Mouse (Mus musculus) midbrain, embryonic 15.5 days (tissue): ENCODE results near the gene Figla. TPM values are rescaled to one million over a fixed set of nuclear protein-coding genes. Genes with fewer than 3 reads are reported as not detected.
"Not testable (repeated sequence)": the region's sequence is repeated elsewhere in the genome, so short reads cannot be mapped to it uniquely, and the experiment has no call there.

Experiments used
- ATAC-seq: fragments of 200-750 bp; cut with Nextera tagmentation; replicated peaks from 2 replicates; pipeline ENCODE4 v1.8.0; 2017; ENCODE audit warnings: moderate TSS enrichment
- H3K27ac ChIP-seq: fragments of 300-500 bp; sonication (generic); 2 replicates; pipeline ENCODE4 v1.5.1; 2015; ENCODE audit warnings: mild to moderate bottlenecking, inconsistent platforms
- H3K27me3 ChIP-seq: fragments of 300-500 bp; sonication (generic); replicated peaks from 2 replicates; pipeline ENCODE4 v1.6.1; 2015; ENCODE audit warnings: inconsistent platforms
- H3K36me3 ChIP-seq: fragments of 300-500 bp; sonication (generic); replicated peaks from 2 replicates; pipeline ENCODE4 v1.6.1; 2015; ENCODE audit warnings: inconsistent platforms
- H3K4me1 ChIP-seq: fragments of 300-500 bp; sonication (generic); 2 replicates; pipeline ENCODE4 v1.6.1; 2015; ENCODE audit warnings: inconsistent platforms
- H3K4me2 ChIP-seq: fragments of 300-500 bp; sonication (generic); 2 replicates; pipeline ENCODE4 v1.6.1; 2015; ENCODE audit warnings: inconsistent platforms, mild to moderate bottlenecking, moderate library complexity
- H3K4me3 ChIP-seq: fragments of 300-500 bp; sonication (generic); 2 replicates; pipeline ENCODE4 v1.5.1; 2015; ENCODE audit warnings: mild to moderate bottlenecking, inconsistent platforms
- H3K9ac ChIP-seq: fragments of 300-500 bp; sonication (generic); 2 replicates; pipeline ENCODE4 v1.6.1; 2015; ENCODE audit warnings: mild to moderate bottlenecking, inconsistent platforms
- H3K9me3 ChIP-seq: fragments of 300-500 bp; sonication (generic); 2 replicates; pipeline ENCODE4 v1.6.1; 2016; ENCODE audit warnings: inconsistent platforms
- WGBS: fragments of 180-500 bp; shearing (Covaris S2); methylation state at CpG from one replicate; pipeline ENCODE4 v1.1.7; 2015; ENCODE audit warnings: mixed read lengths; 5-methylcytosine and 5-hydroxymethylcytosine counted together
- polyA plus RNA-seq: library from polyadenylated mRNA; unstranded; fragments of >200 nt; fragmentation: Nextera tagmentation; extraction: Ambion mirVana; gene quantifications from 2 replicates; pipeline ENCODE4 v1.2.1, GENCODE M21; 2015

Gene Figla
- polyA plus RNA-seq: not detected in 2 replicates

DNA sequence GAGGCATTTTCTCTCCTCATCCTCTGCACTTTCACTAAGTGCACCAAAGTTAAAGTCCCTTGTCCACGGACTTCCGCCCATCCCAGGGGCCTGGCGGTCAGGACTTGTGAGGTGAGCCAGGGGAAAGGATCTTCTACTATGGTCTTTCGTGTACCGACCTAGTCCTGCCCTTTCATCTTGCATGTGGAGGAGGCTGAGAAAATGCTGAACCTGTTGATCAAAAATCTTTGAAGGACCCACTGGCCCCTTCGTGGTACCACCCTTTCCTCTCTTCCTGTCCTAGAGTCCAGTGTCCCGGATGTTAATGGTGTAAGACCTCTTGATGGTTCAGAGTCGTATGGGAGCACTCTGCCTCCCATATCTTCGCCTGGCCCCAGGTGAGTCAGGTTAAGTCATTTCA lies at the start of gene Figla:
Gene Figla (plus strand): TSS at position 301 of the 400 bp plus-strand sequence.
- no peak within 1 kb of the TSS for H3K27ac ChIP-seq
- H3K4me3 ChIP-seq: no peak within 1 kb of the TSS
- H3K36me3 ChIP-seq: no peaks in the 10 kb centered on the region
- no peak within 1 kb of the TSS for H3K9ac ChIP-seq
- ATAC-seq: no peak
- no peaks in the 10 kb centered on the region for H3K27me3 ChIP-seq
- no peaks in the 10 kb centered on the region for H3K4me1 ChIP-seq
- H3K9me3 ChIP-seq: no peaks in the 10 kb centered on the region
- WGBS: 90% methylated on average over 9 of the region's 9 CpGs
- no peak within 1 kb of the TSS for H3K4me2 ChIP-seq

DNA sequence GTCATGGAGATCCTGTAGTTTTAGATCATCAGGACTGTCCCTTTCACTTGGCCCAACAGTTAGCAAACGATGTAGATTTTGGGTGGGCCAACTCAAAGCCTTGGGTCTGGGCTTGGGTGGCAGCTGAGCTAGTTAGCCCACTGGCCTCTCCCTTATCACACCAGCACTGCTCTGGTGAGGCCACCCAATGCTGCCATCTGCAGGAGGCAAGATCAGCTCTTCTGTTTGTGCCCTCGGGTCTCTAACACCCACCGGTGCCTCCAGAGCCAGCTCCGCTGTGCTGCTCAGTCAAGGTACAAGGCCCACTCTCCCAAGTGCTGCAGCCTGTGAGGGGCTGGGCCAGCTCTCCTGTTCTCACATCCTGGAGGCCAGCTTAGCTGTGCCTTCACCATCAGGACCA lies 49.3 kb upstream of the Figla start:
- WGBS: 84% methylated on average over 4 of the region's 4 CpGs
- Histone ChIP-seq H3K4me1 (no peaks in the 10 kb centered on the region), H3K27ac (no peak overlapping the region), H3K9ac (no peak overlapping the region), H3K4me2 (no peak overlapping the region), H3K27me3 (no peaks in the 10 kb centered on the region), H3K9me3 (no peaks in the 10 kb centered on the region), H3K36me3 (no peaks in the 10 kb centered on the region), H3K4me3 (no peak overlapping the region)
- ATAC-seq: no peak

DNA sequence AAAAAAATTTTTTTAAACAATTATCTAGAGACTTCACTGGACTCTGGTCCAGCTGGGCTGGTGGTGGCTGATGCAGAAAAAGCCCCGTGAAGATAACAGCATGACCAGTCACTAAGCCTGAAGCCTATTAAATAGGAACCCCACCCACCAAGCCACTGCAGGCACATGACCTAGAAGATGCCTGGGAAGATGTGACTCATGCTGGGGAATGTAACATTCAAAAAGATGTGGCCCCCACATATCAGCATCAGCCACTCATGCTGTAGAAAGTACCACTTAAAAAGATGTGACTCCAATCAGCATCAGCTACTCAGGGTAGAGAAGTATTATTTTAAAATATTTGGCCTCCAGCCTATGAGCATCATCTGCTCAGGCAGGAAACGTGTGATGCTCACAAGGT lies 46.1 kb upstream of the Figla start:
- H3K9me3 ChIP-seq: no peaks in the 10 kb centered on the region
- H3K27ac ChIP-seq: no peak overlapping the region
- H3K4me3 ChIP-seq: no peak overlapping the region
- 70% methylated on average over 2 of the region's 2 CpGs for WGBS
- no peaks in the 10 kb centered on the region for H3K27me3 ChIP-seq
- no peak for ATAC-seq
- no peak overlapping the region for H3K9ac ChIP-seq
- H3K4me2 ChIP-seq: no peak overlapping the region
- H3K4me1 ChIP-seq: no peaks in the 10 kb centered on the region
- H3K36me3 ChIP-seq: no peaks in the 10 kb centered on the region

DNA sequence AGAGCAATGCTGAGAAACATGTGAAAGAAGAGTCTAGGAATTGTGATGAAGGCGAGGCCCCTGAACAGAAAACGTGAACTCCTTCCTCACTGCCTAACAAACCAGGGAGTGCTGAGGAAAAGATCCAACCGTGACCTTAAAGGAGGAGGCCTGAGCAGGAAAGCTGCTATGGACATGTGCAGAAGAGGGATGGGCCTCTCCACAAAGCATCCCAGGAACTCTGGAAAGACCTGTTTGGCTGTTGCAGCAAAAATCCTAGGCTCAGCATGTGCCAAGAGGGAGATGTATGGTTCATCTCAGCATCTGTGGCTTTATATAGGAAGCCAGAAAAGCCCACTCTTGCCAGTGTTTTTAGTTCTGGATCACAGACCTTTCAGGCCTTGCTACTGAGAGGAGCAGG lies 43.3 kb upstream of the Figla start:
- H3K4me2 ChIP-seq: no peak overlapping the region

DNA sequence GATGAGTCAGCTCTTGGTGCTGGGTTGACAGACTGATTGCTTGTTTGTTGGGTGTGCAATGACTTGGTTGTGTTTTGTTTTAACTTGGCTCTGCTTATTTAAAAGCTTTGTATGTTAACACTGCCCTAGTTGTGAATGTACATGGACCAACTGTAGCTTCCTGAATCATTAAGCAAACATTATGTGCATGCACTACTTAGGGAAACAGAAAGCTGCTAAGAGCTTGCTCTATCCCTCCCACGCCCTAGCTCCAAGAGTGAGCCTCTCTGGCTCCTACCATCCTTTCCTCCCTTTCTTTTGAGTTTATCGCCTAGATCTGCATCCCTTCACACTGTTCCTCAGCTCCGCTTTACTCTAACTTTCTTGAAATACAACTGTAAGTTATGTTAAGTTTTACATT lies 42.6 kb upstream of the Figla start:
- no peaks in the 10 kb centered on the region for H3K9me3 ChIP-seq
- H3K9ac ChIP-seq: no peak overlapping the region
- no peak overlapping the region for H3K4me2 ChIP-seq
- no peak overlapping the region for H3K27ac ChIP-seq
- H3K4me1 ChIP-seq: no peaks in the 10 kb centered on the region
- no peak for ATAC-seq
- H3K27me3 ChIP-seq: no peaks in the 10 kb centered on the region
- H3K36me3 ChIP-seq: no peaks in the 10 kb centered on the region
- no peak overlapping the region for H3K4me3 ChIP-seq
- WGBS: 93% methylated on average over 3 of the region's 3 CpGs

More for the DNA sequence above, 43.3 kb upstream of the Figla start:
- WGBS: 76% methylated on average over 3 of the region's 3 CpGs
- Histone ChIP-seq H3K4me3 (no peak overlapping the region), H3K27me3 (no peaks in the 10 kb centered on the region), H3K36me3 (no peaks in the 10 kb centered on the region), H3K9ac (no peak overlapping the region), H3K9me3 (no peaks in the 10 kb centered on the region), H3K27ac (no peak overlapping the region), H3K4me1 (no peaks in the 10 kb centered on the region)
- ATAC-seq: no peak

DNA sequence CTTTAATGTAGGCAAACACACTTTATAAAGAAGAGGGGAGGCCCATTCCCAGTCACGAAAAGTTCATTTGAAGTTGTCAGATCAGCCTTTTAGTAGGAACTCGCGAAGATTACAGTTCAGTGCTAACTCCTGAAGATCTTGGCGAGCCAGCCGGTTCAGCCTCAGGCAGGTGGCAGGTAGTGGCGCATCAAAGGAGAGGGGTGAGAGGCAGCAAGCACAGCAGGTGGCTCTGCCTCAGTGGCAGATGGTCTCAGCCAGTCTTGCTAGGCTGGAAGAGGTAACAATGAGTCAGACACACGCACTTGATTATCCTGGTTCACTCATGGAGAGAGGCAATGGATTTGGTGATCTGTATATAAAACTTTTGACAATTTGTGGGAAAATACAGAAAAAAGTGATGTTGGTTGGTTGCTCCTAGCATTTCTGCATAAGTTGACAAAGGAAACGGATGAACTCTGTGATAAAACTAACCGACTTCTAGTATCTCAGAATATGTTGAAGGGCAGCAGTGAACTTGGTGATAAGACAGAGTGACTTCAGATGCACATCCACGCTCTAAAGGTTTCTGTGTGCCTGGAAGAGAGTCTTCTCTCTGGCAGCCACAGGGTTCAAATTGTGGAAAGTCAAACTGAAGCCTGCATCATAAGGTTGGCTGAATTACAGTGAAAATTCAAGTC lies 40.9 kb upstream of the Figla start:
- Histone ChIP-seq H3K4me1 (no peaks in the 10 kb centered on the region), H3K9ac (no peak overlapping the region), H3K27me3 (no peaks in the 10 kb centered on the region), H3K4me2 (no peak overlapping the region), H3K27ac (no peak overlapping the region), H3K36me3 (no peaks in the 10 kb centered on the region), H3K9me3 (no peaks in the 10 kb centered on the region), H3K4me3 (no peak overlapping the region)
- ATAC-seq: no peak
- 70% methylated on average over 10 of the region's 10 CpGs for WGBS

DNA sequence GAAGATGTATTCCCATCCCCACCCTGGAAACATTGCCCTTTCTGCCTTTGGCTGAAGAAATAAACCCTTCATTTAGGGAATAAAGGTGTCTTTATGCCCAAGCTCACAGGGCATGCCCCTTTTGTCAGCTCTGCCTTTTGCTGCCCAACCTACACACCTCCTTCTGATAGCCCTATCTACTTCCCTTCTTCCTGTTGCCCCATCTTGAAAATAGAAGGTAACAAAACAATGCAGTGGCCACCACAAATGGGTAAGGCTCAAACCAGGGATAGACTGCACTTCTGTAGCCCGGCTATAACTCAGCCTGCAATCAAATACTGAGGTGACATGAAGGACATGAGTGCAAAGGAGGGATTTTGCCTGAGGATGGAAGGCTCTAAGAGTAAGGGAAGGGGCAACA lies 40.2 kb upstream of the Figla start:
- ATAC-seq: no peak
- no peaks in the 10 kb centered on the region for H3K4me1 ChIP-seq
- H3K9ac ChIP-seq: no peak overlapping the region
- H3K9me3 ChIP-seq: no peaks in the 10 kb centered on the region
- WGBS: 85% methylated on average over 1 of the region's 1 CpGs
- H3K27ac ChIP-seq: no peak overlapping the region
- H3K36me3 ChIP-seq: no peaks in the 10 kb centered on the region
- no peaks in the 10 kb centered on the region for H3K27me3 ChIP-seq
- no peak overlapping the region for H3K4me3 ChIP-seq
- no peak overlapping the region for H3K4me2 ChIP-seq

DNA sequence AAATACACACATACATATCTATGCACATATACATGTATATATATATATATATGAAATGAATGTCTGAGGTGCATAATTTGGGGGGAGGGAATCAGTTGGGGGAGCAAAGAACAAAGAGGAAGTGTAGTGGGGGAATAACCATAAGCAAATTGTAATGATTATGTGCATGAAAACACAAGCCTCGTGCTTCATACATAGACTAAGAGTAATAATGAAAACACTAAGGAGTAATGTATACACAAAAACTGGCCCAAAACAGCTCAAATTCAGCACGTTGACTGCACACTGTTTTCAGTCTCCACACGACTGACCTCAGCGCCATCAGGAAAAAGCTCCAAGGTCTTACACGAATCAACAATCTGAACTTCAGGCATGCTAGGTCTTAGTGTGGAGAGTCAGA lies 39.7 kb upstream of the Figla start:
- no peak overlapping the region for H3K27ac ChIP-seq
- 89% methylated on average over 5 of the region's 5 CpGs for WGBS
- H3K27me3 ChIP-seq: no peaks in the 10 kb centered on the region
- ATAC-seq: no peak
- H3K36me3 ChIP-seq: no peaks in the 10 kb centered on the region
- H3K4me3 ChIP-seq: no peak overlapping the region
- no peak overlapping the region for H3K4me2 ChIP-seq
- H3K4me1 ChIP-seq: no peaks in the 10 kb centered on the region
- no peak overlapping the region for H3K9ac ChIP-seq
- no peaks in the 10 kb centered on the region for H3K9me3 ChIP-seq

DNA sequence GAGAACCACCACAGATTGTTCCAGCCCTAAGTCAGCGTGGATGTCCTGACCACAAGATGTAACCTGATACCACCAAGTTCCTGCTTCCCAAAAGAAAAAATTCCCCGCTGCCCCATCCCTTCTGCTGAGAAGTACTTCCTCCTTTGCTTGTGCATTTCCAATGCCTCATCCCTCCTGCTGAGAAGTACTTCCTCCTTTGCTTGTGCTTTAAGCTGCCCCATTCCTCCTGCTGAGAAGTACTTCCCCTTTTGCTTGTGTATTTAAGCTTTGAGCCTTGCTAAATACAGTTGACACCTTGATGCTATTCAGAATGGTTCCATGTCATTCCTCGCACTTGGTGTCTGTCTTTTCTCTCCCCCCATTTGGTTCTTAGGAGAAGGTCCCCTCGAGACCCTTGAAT lies 37.2 kb upstream of the Figla start:
- ATAC-seq, H3K27me3 ChIP-seq, H3K36me3 ChIP-seq, H3K27ac ChIP-seq, H3K9ac ChIP-seq, H3K4me1 ChIP-seq, H3K4me3 ChIP-seq, H3K4me2 ChIP-seq, H3K9me3 ChIP-seq: not testable (repeated sequence)
- 84% methylated on average over 4 of the region's 4 CpGs for WGBS

DNA sequence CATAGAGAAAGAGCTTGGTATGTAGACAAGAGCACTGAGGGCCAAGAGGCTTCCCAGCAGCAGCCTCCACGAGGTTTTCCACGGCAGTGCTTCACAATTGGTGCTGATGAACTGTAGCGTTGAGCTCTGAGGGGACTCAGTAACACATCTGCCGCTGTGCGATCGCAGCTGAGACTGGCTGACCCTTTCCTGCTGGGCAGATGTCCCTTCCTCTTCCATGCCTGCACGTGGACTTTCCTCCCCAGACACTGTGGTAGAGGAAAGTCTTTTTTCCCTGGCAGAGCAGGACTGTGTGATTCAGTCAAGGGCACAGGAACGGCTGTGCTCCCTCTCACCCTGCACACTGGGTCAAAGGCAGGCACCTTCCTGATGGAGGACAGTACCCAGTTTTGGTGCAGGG lies 31.6 kb upstream of the Figla start:
- no peaks in the 10 kb centered on the region for H3K4me1 ChIP-seq
- H3K27me3 ChIP-seq: no peaks in the 10 kb centered on the region
- H3K4me3 ChIP-seq: no peak overlapping the region
- H3K36me3 ChIP-seq: no peaks in the 10 kb centered on the region
- no peak for ATAC-seq
- no peaks in the 10 kb centered on the region for H3K9me3 ChIP-seq
- H3K4me2 ChIP-seq: no peak overlapping the region
- H3K9ac ChIP-seq: no peak overlapping the region
- WGBS: 69% methylated on average over 8 of the region's 8 CpGs
- H3K27ac ChIP-seq: no peak overlapping the region

DNA sequence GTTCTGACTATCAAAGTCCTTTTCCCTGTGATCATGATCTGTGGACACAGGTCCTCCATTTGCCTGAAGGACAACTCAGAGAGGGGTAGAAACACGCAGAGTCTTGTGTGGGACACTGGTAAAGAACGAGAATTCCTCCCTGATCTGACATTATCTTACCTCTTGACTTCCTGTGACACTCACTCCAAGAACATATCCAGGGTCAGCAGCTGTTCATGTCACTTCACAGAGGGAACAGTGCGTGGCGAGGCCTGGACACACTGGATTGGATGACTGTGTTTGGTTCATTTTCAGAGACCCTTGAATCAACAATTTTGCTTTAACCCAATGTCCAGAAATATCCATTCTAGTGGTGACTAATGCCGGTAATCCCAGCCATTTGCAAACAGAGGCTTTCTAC lies 26.4 kb upstream of the Figla start:
- H3K4me1 ChIP-seq, H3K27me3 ChIP-seq, H3K4me2 ChIP-seq, H3K9me3 ChIP-seq, H3K9ac ChIP-seq, H3K27ac ChIP-seq, H3K4me3 ChIP-seq, ATAC-seq, H3K36me3 ChIP-seq: not testable (repeated sequence)
- 86% methylated on average over 5 of the region's 5 CpGs for WGBS

DNA sequence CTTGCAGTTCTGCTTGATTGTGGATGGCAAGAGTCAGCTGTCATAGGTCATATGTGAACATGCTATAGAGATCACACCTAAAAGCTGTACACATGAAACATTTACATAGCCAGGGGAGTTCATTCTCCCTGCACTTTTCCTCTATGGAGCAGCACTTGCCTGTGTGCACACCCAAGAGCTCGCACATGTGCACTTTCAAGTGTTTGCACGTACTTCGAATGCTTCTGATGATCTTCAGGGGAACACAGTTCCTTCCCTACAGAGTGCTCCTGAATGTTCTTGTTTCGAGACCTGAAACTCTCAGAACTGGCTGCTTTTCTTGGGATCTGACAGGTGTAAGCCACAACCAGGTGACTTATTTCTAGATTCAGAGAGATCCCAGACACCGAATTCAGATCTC lies 25.2 kb upstream of the Figla start:
- H3K27me3 ChIP-seq, H3K4me2 ChIP-seq, H3K36me3 ChIP-seq, H3K9me3 ChIP-seq, ATAC-seq, H3K9ac ChIP-seq, H3K27ac ChIP-seq, H3K4me1 ChIP-seq, H3K4me3 ChIP-seq: not testable (repeated sequence)
- 91% methylated on average over 5 of the region's 5 CpGs for WGBS

DNA sequence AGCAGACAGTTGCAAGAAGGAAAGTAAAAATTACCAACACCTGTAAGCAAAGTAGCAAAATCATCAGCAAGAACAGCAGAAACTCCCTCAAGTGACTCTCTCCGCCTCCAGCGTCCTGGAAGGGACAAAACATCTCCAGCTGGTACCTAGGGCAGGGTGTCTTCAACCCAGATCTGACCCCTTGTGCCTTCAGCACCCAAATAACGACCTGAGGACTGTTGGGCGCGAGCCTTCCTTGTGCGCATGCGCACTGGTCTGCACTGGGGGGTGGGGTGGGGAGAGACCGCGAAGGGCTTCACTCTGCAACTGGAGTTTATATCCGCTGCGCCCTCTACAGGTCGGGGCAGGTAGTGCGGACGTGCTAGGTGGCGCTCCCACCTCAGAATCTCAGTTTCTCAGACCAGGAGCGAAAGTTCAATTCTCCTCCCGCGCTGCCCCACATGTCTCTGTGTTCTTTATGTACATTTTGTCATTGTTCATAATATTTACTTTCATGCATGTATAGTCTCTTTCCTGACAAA lies 12.5 kb upstream of the Figla start:
- H3K4me2 ChIP-seq: no peak overlapping the region
- 77% methylated on average over 18 of the region's 18 CpGs for WGBS

More for the DNA sequence above, 12.5 kb upstream of the Figla start:
- Histone ChIP-seq H3K27ac (no peak overlapping the region), H3K27me3 (no peaks in the 10 kb centered on the region), H3K36me3 (no peaks in the 10 kb centered on the region), H3K4me1 (peaks cover 2% of the 10 kb centered on the region; the same call in 1 of the 2 replicates), H3K4me3 (no peak overlapping the region), H3K9ac (no peak overlapping the region), H3K9me3 (no peaks in the 10 kb centered on the region)
- no peak for ATAC-seq
